Mouse (Mus musculus): Measurements from ENCODE around the gene Rnf130. TPM values are rescaled to one million over a fixed set of nuclear protein-coding genes. Genes with fewer than 3 reads are reported as not detected.
"Not testable (repeated sequence)": the region's sequence is repeated elsewhere in the genome, so short reads cannot be mapped to it uniquely, and the experiment has no call there.

The Rnf130 gene
- total RNA-seq, 2 experiments from 2014 or later: 104 to 105 TPM

GRCm38 (mm10) chr11:50066088-50066487, 40.9 kb downstream of the Rnf130 start:
- intact Hi-C loops (cut with DNase I): no loop called here
- DNase-seq (ENCODE audit: low spot score in 2 of 2): no peak

DNA sequence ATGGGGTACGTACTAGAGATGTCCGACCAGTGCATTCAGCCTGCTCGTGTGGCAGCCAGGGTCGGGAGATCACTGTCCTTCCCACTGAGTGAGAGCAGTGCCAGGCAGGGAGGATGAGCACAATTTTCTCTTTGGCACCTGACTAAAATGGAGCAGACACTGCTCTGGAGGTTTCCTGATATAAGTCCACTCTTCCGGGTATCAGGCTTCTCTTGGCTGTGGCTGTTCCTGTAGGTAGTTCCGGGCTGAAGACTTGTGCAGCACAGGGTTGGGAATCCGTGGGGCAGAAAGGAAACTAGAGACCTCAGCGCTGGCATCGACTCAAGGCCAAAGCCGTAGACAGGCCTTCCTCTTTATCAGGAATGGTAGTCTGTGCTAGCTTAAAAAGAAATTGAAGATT, 48.7 kb downstream of the Rnf130 start:
- intact Hi-C loops (cut with DNase I): no loop called here

GRCm38 (mm10) chr11:50076756-50077155, 51.6 kb downstream of the Rnf130 start:
- intact Hi-C loops (cut with DNase I): no loop called here
- no peak for DNase-seq (ENCODE audit: low spot score in 2 of 2)

More for the DNA sequence above, 48.7 kb downstream of the Rnf130 start:
- no peak for DNase-seq (ENCODE audit: low spot score in 2 of 2)

- intact Hi-C loops (cut with DNase I): no loop called here
- no peak for DNase-seq (ENCODE audit: low spot score in 2 of 2)
Measured at GRCm38 (mm10) chr11:50081365-50082190, 56.4 kb downstream of the Rnf130 start.

- DNase-seq (ENCODE audit: low spot score in 2 of 2): no peak
- intact Hi-C loops (cut with DNase I): loop anchor here (5.0 kb wide), 2 partner anchors 39 to 59 kb away; partner anchors contain the start of gene Rnf130
Measured at GRCm38 (mm10) chr11:50086211-50086610, 61.1 kb downstream of the Rnf130 start.

DNA sequence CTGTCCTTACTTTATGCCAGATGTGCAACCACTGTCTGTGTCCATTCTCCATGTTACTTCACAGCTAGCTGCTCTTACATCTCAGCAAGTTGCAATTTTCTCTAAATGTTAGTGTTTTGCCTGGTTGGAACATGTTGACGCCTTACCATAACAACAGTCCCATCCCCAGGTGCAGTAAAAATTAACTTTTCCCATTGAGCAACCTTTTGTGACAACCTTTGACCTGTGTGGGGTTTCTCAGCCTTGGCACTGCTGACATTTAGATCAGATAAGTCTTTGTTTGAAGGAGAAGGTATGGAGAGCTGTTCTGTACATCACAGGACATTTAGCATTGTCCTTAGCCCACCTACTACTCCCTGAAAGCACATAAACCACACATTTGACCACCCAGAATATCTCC, 64.7 kb downstream of the Rnf130 start:
- no peak for DNase-seq (ENCODE audit: low spot score in 2 of 2)
- intact Hi-C loops (cut with DNase I): loop anchor here (5.0 kb wide), 2 partner anchors 43 to 63 kb away; partner anchors contain the start of gene Rnf130

DNA sequence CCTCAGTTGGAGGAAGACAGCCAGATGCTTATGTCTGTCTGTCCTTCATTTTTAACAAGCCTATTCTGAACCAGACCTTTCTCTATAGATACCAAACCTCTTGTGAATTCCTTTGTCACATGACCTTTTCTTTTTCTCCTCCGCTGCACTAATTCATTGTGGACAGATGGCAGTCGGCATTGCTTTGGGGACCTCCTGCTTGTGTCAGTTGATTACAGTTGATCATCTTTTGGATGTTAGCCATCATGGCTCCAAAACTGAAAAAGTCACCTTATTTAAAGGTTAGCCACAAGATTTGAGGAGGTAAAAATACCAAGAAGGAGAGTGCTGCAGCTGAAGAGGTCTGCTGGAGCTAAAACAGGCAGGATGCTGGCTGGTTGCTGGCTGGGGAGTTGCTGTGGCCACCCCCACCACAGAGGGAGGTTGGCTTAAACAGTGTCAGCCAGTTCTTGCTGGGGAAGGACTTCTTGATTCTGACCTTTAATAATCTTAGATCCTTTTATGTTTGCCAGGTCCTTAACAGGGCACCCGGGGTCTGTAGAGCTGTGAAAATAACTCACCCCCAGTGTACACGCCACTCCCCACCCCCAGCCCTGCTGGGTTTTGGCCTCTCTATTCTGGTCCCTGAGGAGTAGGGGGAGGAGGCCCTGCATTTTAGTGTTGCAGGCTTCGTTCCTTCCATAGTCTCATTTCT, 66.0 kb downstream of the Rnf130 start:
- intact Hi-C loops (cut with DNase I): no loop called here
- DNase-seq (ENCODE audit: low spot score in 2 of 2): no peak

GRCm38 (mm10) chr11:50091681-50092080, 66.5 kb downstream of the Rnf130 start:
- intact Hi-C loops (cut with DNase I): no loop called here
- no peak for DNase-seq (ENCODE audit: low spot score in 2 of 2)

- intact Hi-C loops (cut with DNase I): no loop called here
- no peak for DNase-seq (ENCODE audit: low spot score in 2 of 2)
Measured at GRCm38 (mm10) chr11:50095661-50096060, 70.5 kb downstream of the Rnf130 start.

GRCm38 (mm10) chr11:50097091-50097490, 71.9 kb downstream of the Rnf130 start:
- intact Hi-C loops (cut with DNase I): no loop called here
- no peak for DNase-seq (ENCODE audit: low spot score in 2 of 2)

- intact Hi-C loops (cut with DNase I): no loop called here
- no peak for DNase-seq (ENCODE audit: low spot score in 2 of 2)
Measured at GRCm38 (mm10) chr11:50098961-50099481, 73.9 kb downstream of the Rnf130 start.

GRCm38 (mm10) chr11:50099692-50100091, 74.5 kb downstream of the Rnf130 start:
- DNase-seq (ENCODE audit: low spot score in 2 of 2): no peak
- intact Hi-C loops (cut with DNase I): no loop called here

DNA sequence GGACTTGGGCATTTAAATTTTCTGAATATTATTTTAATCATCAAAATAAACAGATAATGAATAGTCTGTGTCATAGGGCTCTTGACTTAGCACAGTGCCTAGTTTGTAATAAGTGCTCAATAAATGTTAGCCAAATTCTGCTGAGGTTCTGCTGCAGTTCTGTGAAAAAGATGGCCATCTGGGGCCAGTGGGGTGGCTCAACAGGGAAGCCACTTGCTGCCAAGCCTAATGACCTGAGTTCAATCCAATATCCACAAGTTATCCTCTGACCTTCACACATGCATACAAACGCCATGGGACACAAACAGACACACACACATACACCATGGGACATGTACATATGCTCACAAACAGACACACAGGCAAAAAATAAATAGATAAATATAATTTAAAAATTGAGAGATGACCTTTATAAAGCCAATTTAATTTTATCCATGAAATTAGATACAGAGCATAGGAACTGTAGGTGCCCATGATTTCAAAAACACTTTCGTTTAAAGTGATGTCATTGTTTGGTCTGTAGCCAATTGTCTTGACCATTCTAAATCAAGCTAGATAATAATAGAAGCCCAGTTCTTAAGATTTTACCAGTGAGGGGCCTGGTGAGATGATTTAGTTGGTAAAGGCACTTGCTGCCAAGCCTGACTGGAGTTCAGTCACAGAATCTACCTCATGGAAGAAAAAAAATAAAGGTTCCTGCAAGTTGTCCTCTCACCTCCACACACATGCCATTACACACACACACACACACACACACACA, 75.6 kb downstream of the Rnf130 start:
- DNase-seq (ENCODE audit: low spot score in 2 of 2): no peak
- intact Hi-C loops (cut with DNase I): no loop called here

GRCm38 (mm10) chr11:50101962-50102361, 76.8 kb downstream of the Rnf130 start:
- DNase-seq (ENCODE audit: low spot score in 2 of 2); intact Hi-C loops (cut with DNase I): not testable (repeated sequence)

- DNase-seq (ENCODE audit: low spot score in 2 of 2): no peak
- intact Hi-C loops (cut with DNase I): no loop called here
Measured at GRCm38 (mm10) chr11:50104016-50104415, 78.9 kb downstream of the Rnf130 start.

- intact Hi-C loops (cut with DNase I): loop anchor here (5.0 kb wide), 1 partner anchor 78 kb away; the partner anchor contains the start of gene Rnf130
- DNase-seq (ENCODE audit: low spot score in 2 of 2): no peak
Measured at GRCm38 (mm10) chr11:50105237-50105636, 80.1 kb downstream of the Rnf130 start.

GRCm38 (mm10) chr11:50106024-50106423, 80.9 kb downstream of the Rnf130 start:
- no peak for DNase-seq (ENCODE audit: low spot score in 2 of 2)
- intact Hi-C loops (cut with DNase I): loop anchor here (5.0 kb wide), 1 partner anchor 79 kb away; the partner anchor contains the start of gene Rnf130

DNA sequence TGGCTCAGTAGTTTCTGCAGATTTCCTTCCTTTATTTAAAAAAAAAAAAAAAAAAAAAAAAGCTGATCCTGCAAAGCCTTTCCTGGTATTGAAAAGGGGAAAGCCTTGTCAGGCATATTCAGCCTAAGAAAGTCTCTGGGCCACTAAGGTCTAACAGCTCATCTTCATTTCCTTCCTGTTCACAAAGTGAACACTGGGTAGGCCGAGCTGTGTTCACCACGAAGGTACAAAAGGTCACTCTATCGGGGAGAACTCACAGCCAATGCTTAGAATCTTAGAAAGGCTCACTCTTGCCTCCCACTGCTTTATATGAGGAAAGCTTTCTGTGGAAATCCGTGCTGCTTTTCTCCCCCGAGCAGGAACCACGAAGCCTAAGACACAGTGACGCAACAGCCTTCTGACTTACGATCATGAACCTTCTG, 83.7 kb downstream of the Rnf130 start:
- no peak for DNase-seq (ENCODE audit: low spot score in 2 of 2)
- intact Hi-C loops (cut with DNase I): loop anchor here (5.0 kb wide), 1 partner anchor 82 kb away; the partner anchor contains the start of gene Rnf130

DNA sequence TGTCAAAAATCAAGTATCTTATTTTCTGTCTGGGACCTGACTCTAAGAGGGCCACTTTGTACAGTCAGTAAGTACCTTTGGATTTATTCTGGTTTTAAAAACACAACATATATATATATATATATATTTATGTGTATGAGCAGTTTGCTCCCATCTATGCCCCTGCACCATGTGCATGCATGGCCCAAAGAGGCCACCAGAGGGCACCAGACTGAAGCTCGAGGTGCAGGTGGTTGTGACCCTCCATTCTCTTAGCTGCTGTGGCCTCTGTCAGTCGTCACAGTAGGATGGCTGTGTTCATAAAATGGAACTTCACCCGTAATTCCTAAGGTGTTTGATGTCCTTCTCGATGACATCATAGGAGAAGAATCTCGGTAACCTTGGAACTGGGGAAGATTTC, 89.2 kb downstream of the Rnf130 start:
- intact Hi-C loops (cut with DNase I): loop anchor here (5.0 kb wide), 1 partner anchor 127 kb away; no protein-coding TSS in a partner anchor
- DNase-seq (ENCODE audit: low spot score in 2 of 2): no peak

All from left cerebral cortex, postnatal 36 days (tissue).